Mouse (Mus musculus) limb, embryonic 10.5 days (tissue): Measurements from ENCODE around the gene Pibf1. TPM values are rescaled to one million over a fixed set of nuclear protein-coding genes. Genes with fewer than 3 reads are reported as not detected.

Source experiments
- DNase-seq: peaks from one replicate; pipeline ENCODE4 v3.0.0-alpha.2; 2017; ENCODE audit warnings: low spot score
- H3K27ac ChIP-seq: fragments of 300-500 bp; sonication (generic); 2 replicates; pipeline ENCODE4 v1.5.1; 2016; ENCODE audit warnings: mild to moderate bottlenecking
- H3K27me3 ChIP-seq: fragments of 300-500 bp; sonication (generic); 2 replicates; pipeline ENCODE4 v1.6.1; 2016; ENCODE audit warnings: low read depth, mild to moderate bottlenecking; ENCODE audit not compliant: poor library complexity, severe bottlenecking
- H3K36me3 ChIP-seq: fragments of 300-500 bp; sonication (generic); 2 replicates; pipeline ENCODE4 v1.6.1; 2016; ENCODE audit warnings: mild to moderate bottlenecking, moderate library complexity
- H3K4me1 ChIP-seq: fragments of 300-500 bp; sonication (generic); 2 replicates; pipeline ENCODE4 v1.6.1; 2016
- H3K4me3 ChIP-seq: fragments of 300-500 bp; sonication (generic); 2 replicates; pipeline ENCODE4 v1.5.1; 2016; ENCODE audit warnings: mild to moderate bottlenecking, moderate library complexity
- H3K9me3 ChIP-seq: fragments of 300-500 bp; sonication (generic); replicated peaks from 2 replicates; pipeline ENCODE4 v1.6.1; 2016; ENCODE audit warnings: mild to moderate bottlenecking
- WGBS: fragments of 180-500 bp; shearing (Covaris S2); methylation state at CpG from one replicate; pipeline ENCODE4 v1.1.7; 2016; 5-methylcytosine and 5-hydroxymethylcytosine counted together
- polyA plus RNA-seq: library from polyadenylated mRNA; unstranded; fragments of >200 nt; fragmentation: Nextera tagmentation; extraction: Ambion mirVana; gene quantifications from 2 replicates; pipeline ENCODE4 v1.2.1, GENCODE M21; 2016

The Pibf1 gene
- polyA plus RNA-seq, 1 experiment from 2014 or later = 21.7 TPM

- H3K27me3 ChIP-seq = peaks cover 10% of the 10 kb centered on the region; the same call in 1 of the 2 replicates
- H3K4me1 ChIP-seq = no peaks in the 10 kb centered on the region
- no peak overlapping the region for H3K27ac ChIP-seq
- 94% methylated on average over 5 of the region's 5 CpGs for whole genome bisulfite sequencing
- H3K36me3 ChIP-seq = no peaks in the 10 kb centered on the region
- DNase-seq = no peak
- no peaks in the 10 kb centered on the region for H3K9me3 ChIP-seq
- H3K4me3 ChIP-seq = no peak overlapping the region
These were observed 193.0 kb downstream of the Pibf1 start for GRCm38 (mm10) chr14:99292176-99292575.

- peaks cover 23% of the 10 kb centered on the region for H3K27me3 ChIP-seq
- H3K36me3 ChIP-seq = no peaks in the 10 kb centered on the region
- no peaks in the 10 kb centered on the region for H3K9me3 ChIP-seq
- WGBS = 88% methylated on average over 8 of the region's 8 CpGs
- peaks cover 12% of the 10 kb centered on the region for H3K4me1 ChIP-seq
- no peak for DNase-seq
- no peak overlapping the region for H3K4me3 ChIP-seq
- H3K27ac ChIP-seq = no peak overlapping the region
These were observed 195.2 kb downstream of the Pibf1 start for GRCm38 (mm10) chr14:99294424-99294823.

- Histone ChIP-seq H3K4me3 (no peak overlapping the region), H3K9me3 (no peaks in the 10 kb centered on the region), H3K4me1 (peaks cover 20% of the 10 kb centered on the region), H3K36me3 (no peaks in the 10 kb centered on the region), H3K27ac (no peak overlapping the region), H3K27me3 (peaks cover 37% of the 10 kb centered on the region)
- DNase-seq = no peak
- WGBS = 68% methylated on average over 15 of the region's 15 CpGs
These were observed 196.6 kb downstream of the Pibf1 start for GRCm38 (mm10) chr14:99295606-99296341.

GRCm38 (mm10) chr14:99298385-99299021 lies 199.3 kb downstream of the Pibf1 start, which contains the start of gene Klf5:
TSS of gene Klf5 (plus strand) at chr14:99298691.
- peaks cover 20% of the 10 kb centered on the region for H3K4me1 ChIP-seq
- H3K27me3 ChIP-seq = peaks cover 51% of the 10 kb centered on the region
- WGBS = under 1% methylated on average over 66 of the region's 67 CpGs
- H3K4me3 ChIP-seq = peak within 1 kb of the TSS; percentile 71
- DNase-seq = peak; percentile 91
- H3K9me3 ChIP-seq = no peaks in the 10 kb centered on the region
- peak within 1 kb of the TSS; percentile 78 for H3K27ac ChIP-seq
- H3K36me3 ChIP-seq = no peaks in the 10 kb centered on the region

GRCm38 (mm10) chr14:99299022-99299481 lies 199.8 kb downstream of the Pibf1 start:
- peak; percentile 75 for DNase-seq
- H3K27ac ChIP-seq = peak overlapping the region; percentile 78
- peaks cover 51% of the 10 kb centered on the region for H3K27me3 ChIP-seq

GRCm38 (mm10) chr14:99299701-99300191 lies 200.5 kb downstream of the Pibf1 start:
- H3K4me1 ChIP-seq = peaks cover 20% of the 10 kb centered on the region
- DNase-seq = peak; percentile 40
- H3K4me3 ChIP-seq = peak overlapping the region; percentile 71
- WGBS = 5% methylated on average over 21 of the region's 21 CpGs
- H3K9me3 ChIP-seq = no peaks in the 10 kb centered on the region
- H3K36me3 ChIP-seq = no peaks in the 10 kb centered on the region
- H3K27ac ChIP-seq = no peak overlapping the region
- peaks cover 51% of the 10 kb centered on the region for H3K27me3 ChIP-seq

More at GRCm38 (mm10) chr14:99299022-99299481, 199.8 kb downstream of the Pibf1 start:
- WGBS = under 1% methylated on average over 51 of the region's 60 CpGs
- Histone ChIP-seq H3K36me3 (no peaks in the 10 kb centered on the region), H3K4me3 (peak overlapping the region; percentile 71), H3K9me3 (no peaks in the 10 kb centered on the region), H3K4me1 (peaks cover 20% of the 10 kb centered on the region)

GRCm38 (mm10) chr14:99301472-99301871 lies 202.2 kb downstream of the Pibf1 start:
- Histone ChIP-seq H3K27ac (no peak overlapping the region), H3K36me3 (no peaks in the 10 kb centered on the region), H3K9me3 (no peaks in the 10 kb centered on the region), H3K4me3 (no peak overlapping the region), H3K27me3 (peaks cover 44% of the 10 kb centered on the region), H3K4me1 (peaks cover 20% of the 10 kb centered on the region)
- 73% methylated on average over 11 of the region's 11 CpGs for WGBS
- no peak for DNase-seq

Other genes starting within 250 kb of the Pibf1 start
- gene Rpl36a-ps1, start 105.1 kb upstream of the Pibf1 start, polyA plus RNA-seq = 2.2 and 2.6 TPM in 2 replicates
- 89.5 and 104 TPM in 2 replicates for gene Mzt1, start 53.3 kb upstream of the Pibf1 start, polyA plus RNA-seq
- gene Bora, start 53.2 kb upstream of the Pibf1 start, polyA plus RNA-seq = 85.2 and 99.4 TPM in 2 replicates
- gene Dis3, start 346 bp downstream of the Pibf1 start, polyA plus RNA-seq = 46.5 and 47.4 TPM in 2 replicates
- gene Klf5, start 199.3 kb downstream of the Pibf1 start, polyA plus RNA-seq = 1.6 and 2.2 TPM in 2 replicates